Mouse (Mus musculus): ENCODE results near the gene Cdadc1.

DNA sequence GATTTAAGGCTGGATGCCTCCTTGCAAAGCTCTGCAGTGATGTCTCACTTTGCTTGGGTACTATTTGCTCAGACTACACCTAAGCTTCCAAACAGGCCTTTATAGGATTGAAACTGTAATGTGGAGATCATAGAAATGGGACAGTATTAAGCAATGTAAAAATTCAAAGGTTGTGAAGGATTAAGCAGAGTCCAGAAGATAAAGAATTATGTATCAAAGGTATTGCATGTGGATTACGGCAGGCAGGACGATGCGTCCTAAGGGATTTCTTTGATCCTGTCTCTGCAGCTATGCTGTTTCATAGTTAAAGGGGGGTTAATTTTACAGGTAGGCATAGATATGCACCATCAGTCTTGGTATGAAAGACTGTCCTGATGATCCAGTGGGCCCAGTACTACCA is 5.2 kb downstream of the Cdadc1 start:
- TF ChIP-seq CTCF (conservative IDR thresholded peaks at IDR 0.05; ENCODE audit: low read length) = no peak
- TF ChIP-seq NANOG (IDR thresholded peaks at IDR 0.05; ENCODE audit: borderline replicate concordance, low read length) = no peak
